Mouse (Mus musculus): ENCODE measurements around the gene Rab31.
A peak's percentile ranks its signal among the peaks of the same experiment; 100 is the strongest.

Rab31 gene

GRCm38 (mm10) chr17:65737622-65738021, 34.9 kb downstream of the Rab31 start:
- no peak for DNase-seq (ENCODE audit: low spot score)

GRCm38 (mm10) chr17:65737175-65737574, 35.4 kb downstream of the Rab31 start:
- DNase-seq (ENCODE audit: low spot score) = no peak

GRCm38 (mm10) chr17:65735088-65735487, 37.5 kb downstream of the Rab31 start:
- DNase-seq (ENCODE audit: low spot score) = no peak

- DNase-seq (ENCODE audit: low spot score) = no peak
These were observed 39.9 kb downstream of the Rab31 start for GRCm38 (mm10) chr17:65732666-65733065.

GRCm38 (mm10) chr17:65731710-65732109, 40.8 kb downstream of the Rab31 start:
- DNase-seq (ENCODE audit: low spot score) = no peak

GRCm38 (mm10) chr17:65729945-65730741, 42.4 kb downstream of the Rab31 start:
- DNase-seq (ENCODE audit: low spot score) = no peak

GRCm38 (mm10) chr17:65726755-65727154, 45.8 kb downstream of the Rab31 start:
- no peak for DNase-seq (ENCODE audit: low spot score)

- DNase-seq (ENCODE audit: low spot score) = no peak
These were observed 46.3 kb downstream of the Rab31 start for GRCm38 (mm10) chr17:65726274-65726673.

GRCm38 (mm10) chr17:65725814-65726213, 46.7 kb downstream of the Rab31 start:
- DNase-seq (ENCODE audit: low spot score) = no peak

- DNase-seq (ENCODE audit: low spot score) = no peak
These were observed 47.2 kb downstream of the Rab31 start for GRCm38 (mm10) chr17:65725381-65725780.

GRCm38 (mm10) chr17:65724254-65724653, 48.3 kb downstream of the Rab31 start:
- no peak for DNase-seq (ENCODE audit: low spot score)

- no peak for DNase-seq (ENCODE audit: low spot score)
These were observed 48.9 kb downstream of the Rab31 start for GRCm38 (mm10) chr17:65723633-65724032.

GRCm38 (mm10) chr17:65721330-65721729, 51.2 kb downstream of the Rab31 start:
- DNase-seq (ENCODE audit: low spot score) = no peak

GRCm38 (mm10) chr17:65719826-65720225, 52.7 kb downstream of the Rab31 start:
- DNase-seq (ENCODE audit: low spot score) = no peak

- no peak for DNase-seq (ENCODE audit: low spot score)
These were observed 54.0 kb downstream of the Rab31 start for GRCm38 (mm10) chr17:65718578-65718977.

- DNase-seq (ENCODE audit: low spot score) = no peak
These were observed 54.8 kb downstream of the Rab31 start for GRCm38 (mm10) chr17:65717658-65718199.

GRCm38 (mm10) chr17:65714060-65714459, 58.5 kb downstream of the Rab31 start:
- no peak for DNase-seq (ENCODE audit: low spot score)

- no peak for DNase-seq (ENCODE audit: low spot score)
These were observed 59.6 kb downstream of the Rab31 start for GRCm38 (mm10) chr17:65712861-65713535.

GRCm38 (mm10) chr17:65711779-65712178, 60.8 kb downstream of the Rab31 start:
- no peak for DNase-seq (ENCODE audit: low spot score)

- no peak for DNase-seq (ENCODE audit: low spot score)
These were observed 62.0 kb downstream of the Rab31 start for GRCm38 (mm10) chr17:65710576-65710975.

- DNase-seq (ENCODE audit: low spot score) = peak; percentile 37
These were observed 66.3 kb downstream of the Rab31 start for GRCm38 (mm10) chr17:65706220-65706619.

GRCm38 (mm10) chr17:65703527-65704391, 68.8 kb downstream of the Rab31 start:
- no peak for DNase-seq (ENCODE audit: low spot score)

Measured in embryo, embryonic 10.5 days (tissue).